Mouse (Mus musculus) frontal cortex, adult (tissue): ENCODE data around the gene Dvl3.

Source experiments
- ATAC-seq: cut with Nextera tagmentation; 2 replicates; pipeline ENCODE4 v1.9.2; 2017; ENCODE audit warnings: mild to moderate bottlenecking, moderate library complexity, mixed read lengths; ENCODE audit not compliant: low TSS enrichment

Dvl3 gene

DNA sequence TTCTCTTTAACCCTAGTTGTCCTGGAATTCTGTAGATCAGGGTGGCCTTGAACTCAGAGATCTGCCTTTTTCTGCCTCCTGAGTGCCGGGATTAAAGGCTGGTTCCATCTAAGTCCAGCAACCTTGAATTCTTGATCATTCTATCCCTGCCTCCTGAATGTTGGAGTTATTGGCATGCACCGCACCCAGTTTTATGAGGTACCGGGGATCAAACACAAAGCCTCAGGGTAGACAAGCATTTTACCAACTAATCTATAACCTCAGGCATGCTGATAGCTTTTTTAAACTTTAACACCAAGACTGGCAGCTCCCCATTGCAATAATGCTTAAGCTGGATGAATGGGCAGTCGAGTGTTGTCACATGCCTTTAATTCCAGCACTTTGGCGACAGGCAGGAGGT lies 30.6 kb downstream of the Dvl3 start:
- no peak for ATAC-seq

DNA sequence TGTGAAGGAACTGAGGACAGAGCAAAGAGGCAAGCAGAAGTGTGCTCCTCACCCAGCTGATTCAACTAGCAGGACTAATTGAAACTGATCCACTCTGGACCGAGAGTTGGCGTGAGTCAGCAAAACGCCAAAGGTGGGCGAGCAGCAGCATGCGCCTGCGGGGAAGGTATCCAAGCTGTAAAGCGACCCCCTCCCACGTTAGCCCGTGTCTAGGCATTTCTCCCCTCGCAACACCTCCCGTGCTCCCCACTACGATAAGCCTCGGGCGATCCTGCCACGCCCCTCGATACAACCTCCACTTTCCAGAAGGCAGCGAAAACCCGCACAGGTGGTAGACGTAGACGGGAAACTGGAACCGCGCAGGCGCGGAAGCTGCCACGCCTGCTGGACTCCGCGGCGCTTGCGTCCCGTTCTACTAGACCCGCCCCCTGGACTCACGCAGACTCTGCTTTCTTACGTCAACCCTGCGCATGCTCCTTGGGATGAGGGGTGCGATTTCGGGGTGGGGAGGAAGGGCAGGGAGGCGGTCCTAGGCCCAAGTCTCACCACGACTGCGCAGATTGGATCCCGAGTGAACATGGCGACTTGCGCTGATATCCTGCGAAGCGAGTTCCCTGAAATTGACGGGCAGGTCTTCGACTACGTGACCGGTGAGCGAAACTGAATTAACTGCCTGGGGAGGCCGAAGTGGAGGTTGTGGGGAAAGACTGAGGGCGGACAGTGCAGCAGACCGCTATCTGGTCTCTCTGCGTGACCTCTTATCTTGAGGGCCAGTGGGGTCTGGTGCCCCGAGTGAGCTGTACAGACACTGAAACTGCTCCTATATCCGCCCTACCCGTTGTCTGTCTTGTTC lies 31.5 kb downstream of the Dvl3 start, which contains the start of gene Abcf3:
Gene Abcf3, plus strand, starts transcription at position 482 of the 853 bp plus-strand sequence.
- ATAC-seq, result peak; percentile 99

- ATAC-seq, result no peak
Observed at GRCm38 (mm10) chr16:20549161-20549560, 32.4 kb downstream of the Dvl3 start.

GRCm38 (mm10) chr16:20551691-20552090 lies 34.9 kb downstream of the Dvl3 start:
- ATAC-seq, result no peak

- ATAC-seq, result no peak
Observed at GRCm38 (mm10) chr16:20552594-20552993, 35.8 kb downstream of the Dvl3 start.

DNA sequence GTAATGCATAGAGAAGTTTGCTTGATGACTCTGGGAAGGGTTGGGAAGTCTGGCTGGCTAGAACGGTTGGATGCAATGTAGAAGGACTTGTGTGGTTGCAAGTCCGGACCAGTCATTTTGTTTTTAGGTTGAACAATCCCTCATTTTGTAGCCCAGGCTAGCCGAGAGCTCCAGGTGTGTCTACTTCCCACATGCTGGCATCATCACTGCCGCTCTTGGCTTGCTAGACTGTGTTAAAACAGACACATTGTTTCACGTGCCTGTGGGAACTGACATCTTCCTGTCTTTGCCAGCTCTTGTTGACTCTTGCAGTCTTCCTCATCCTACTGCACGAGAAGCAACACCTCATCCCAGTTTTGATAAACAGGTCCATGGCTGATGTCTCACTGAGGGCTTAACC lies 38.2 kb downstream of the Dvl3 start:
- ATAC-seq, result no peak

DNA sequence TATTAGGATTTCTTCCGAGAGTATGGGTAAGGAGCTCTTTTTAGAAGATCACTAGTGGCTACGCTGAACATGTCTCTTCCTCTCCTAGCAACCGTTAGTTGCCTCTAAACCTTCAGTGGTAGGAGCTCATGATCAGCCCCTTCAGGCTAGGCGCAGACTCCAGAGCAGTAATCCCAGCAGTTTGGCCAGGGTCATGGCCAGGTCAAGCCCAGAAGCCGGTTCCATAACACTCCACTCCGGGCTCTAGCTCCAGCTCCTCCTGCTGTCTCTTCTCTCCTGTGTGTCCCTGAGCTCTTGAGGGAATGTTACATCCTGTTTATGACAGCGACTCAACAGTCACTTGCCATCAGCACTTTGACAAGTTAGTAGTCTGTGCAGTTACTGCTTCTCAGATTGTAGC lies 40.6 kb downstream of the Dvl3 start:
- ATAC-seq, result no peak

- ATAC-seq, result no peak
Observed at GRCm38 (mm10) chr16:20565075-20565474, 48.3 kb downstream of the Dvl3 start.
